ENCODE assay signal across 8 mouse cellular contexts in genomic region chr2:140500951-140501350, GRCm38 (mm10).
DNase-seq lines count a peak whose midpoint lies in the region; ATAC-seq and TF ChIP-seq lines count a peak whose summit lies in the region.

No protein-coding gene starts in this region.

- no peak for TF ChIP-seq POLR2A in cerebellum, adult 2 months (IDR thresholded peaks at IDR 0.05; ENCODE audit: borderline replicate concordance, insufficient read depth, low read length)

- no peaks in the 10 kb centered on the region for H3K9me3 ChIP-seq in kidney, postnatal 0 days (replicated peaks; ENCODE audit: low read length)
- no peaks in the 10 kb centered on the region for H3K9me3 ChIP-seq in limb, embryonic 12.5 days
- H3K9me3 ChIP-seq in neural tube, embryonic 11.5 days (ENCODE audit: control insufficient read depth, low read length) = no peaks in the 10 kb centered on the region

- peak; percentile 10 for DNase-seq in R1 (ENCODE audit: low read depth, low spot score)
- DNase-seq in cerebellum, adult 2 months = peak; percentile 63
- peak; percentile 37 to 78 for DNase-seq in frontal cortex, adult 2 months (ENCODE audit: extremely low spot score in 1 of 2, low spot score in 1 of 2)
- DNase-seq in kidney, postnatal 0 days (ENCODE audit: low spot score) = peak; percentile 65
- peak; percentile 46 for DNase-seq in neural tube, embryonic 11.5 days (ENCODE audit: low spot score)
- DNase-seq in urinary bladder, postnatal 25 days (ENCODE audit: low spot score) = peak; percentile 13
- no peak for DNase-seq in spleen, postnatal 36 days (ENCODE audit: low spot score in 2 of 2)

- ATAC-seq in kidney, postnatal 0 days (replicated peaks; ENCODE audit: low FRiP score, low read depth) = no peak
- peak; percentile 31; the same call in 1 of the 2 replicates for ATAC-seq in limb, embryonic 12.5 days (ENCODE audit: insufficient number of reproducible peaks, insufficient read depth, low FRiP score, low TSS enrichment, low read depth)
- ATAC-seq in neural tube, embryonic 11.5 days (ENCODE audit: insufficient read depth, low FRiP score, low TSS enrichment) = no peak

- no peaks in the 10 kb centered on the region for H3K27me3 ChIP-seq in cerebellum, adult 2 months (ENCODE audit: control insufficient read depth, insufficient read depth, low read length)
- H3K27me3 ChIP-seq in kidney, postnatal 0 days (ENCODE audit: insufficient read depth, low read length) = no peaks in the 10 kb centered on the region
- no peaks in the 10 kb centered on the region; the same call in 1 of the 2 replicates for H3K27me3 ChIP-seq in limb, embryonic 12.5 days
- H3K27me3 ChIP-seq in neural tube, embryonic 11.5 days (ENCODE audit: control insufficient read depth, insufficient read depth, low read length) = no peaks in the 10 kb centered on the region

- no peaks in the 10 kb centered on the region for H3K36me3 ChIP-seq in kidney, postnatal 0 days (ENCODE audit: insufficient read depth, low read length)
- no peaks in the 10 kb centered on the region for H3K36me3 ChIP-seq in limb, embryonic 12.5 days
- H3K36me3 ChIP-seq in neural tube, embryonic 11.5 days (ENCODE audit: control insufficient read depth, insufficient read depth, low read length) = no peaks in the 10 kb centered on the region

- peak; percentile 81 for TF ChIP-seq CTCF in cerebellum, adult 2 months (IDR thresholded peaks at IDR 0.05; ENCODE audit: borderline replicate concordance, insufficient read depth, low read depth, low read length)
- TF ChIP-seq CTCF in kidney, postnatal 0 days (IDR thresholded peaks at IDR 0.05; ENCODE audit: low read depth) = peak; percentile 67

- no peak overlapping the region for H3K9ac ChIP-seq in kidney, postnatal 0 days (ENCODE audit: low read depth, low read length)
- H3K9ac ChIP-seq in limb, embryonic 12.5 days (replicated peaks) = no peak overlapping the region
- no peak overlapping the region for H3K9ac ChIP-seq in neural tube, embryonic 11.5 days (ENCODE audit: low read length)

- H3K4me2 ChIP-seq in kidney, postnatal 0 days (ENCODE audit: low read length) = no peak overlapping the region
- H3K4me2 ChIP-seq in limb, embryonic 12.5 days = no peak overlapping the region
- no peak overlapping the region for H3K4me2 ChIP-seq in neural tube, embryonic 11.5 days (ENCODE audit: low read depth)

- no peak overlapping the region for H3K27ac ChIP-seq in cerebellum, adult 2 months (ENCODE audit: insufficient read depth, low read length)
- no peak overlapping the region for H3K27ac ChIP-seq in kidney, postnatal 0 days
- H3K27ac ChIP-seq in limb, embryonic 12.5 days = no peak overlapping the region
- H3K27ac ChIP-seq in neural tube, embryonic 11.5 days (ENCODE audit: low read depth, low read length) = no peak overlapping the region

- H3K4me3 ChIP-seq in cerebellum, adult 2 months (replicated peaks; ENCODE audit: insufficient read depth, low read depth, low read length) = no peak overlapping the region
- no peak overlapping the region for H3K4me3 ChIP-seq in kidney, postnatal 0 days (replicated peaks; ENCODE audit: low read depth, low read length)
- no peak overlapping the region for H3K4me3 ChIP-seq in limb, embryonic 12.5 days (replicated peaks)
- no peak overlapping the region for H3K4me3 ChIP-seq in neural tube, embryonic 11.5 days (ENCODE audit: low read depth, low read length)

- H3K4me1 ChIP-seq in cerebellum, adult 2 months (ENCODE audit: control insufficient read depth, insufficient read depth, low read length) = no peaks in the 10 kb centered on the region
- no peaks in the 10 kb centered on the region for H3K4me1 ChIP-seq in kidney, postnatal 0 days (replicated peaks; ENCODE audit: insufficient read depth, low read length)
- H3K4me1 ChIP-seq in limb, embryonic 12.5 days (replicated peaks) = no peaks in the 10 kb centered on the region
- H3K4me1 ChIP-seq in neural tube, embryonic 11.5 days (ENCODE audit: control insufficient read depth, insufficient read depth, low read length) = no peaks in the 10 kb centered on the region

- 28% methylated on average over 5 of the region's 5 CpGs for WGBS in cerebellum, adult 2 months
- 31% methylated on average over 5 of the region's 5 CpGs for WGBS in kidney, postnatal 0 days
- WGBS in limb, embryonic 12.5 days = 38% methylated on average over 5 of the region's 5 CpGs
- 32% methylated on average over 5 of the region's 5 CpGs for WGBS in neural tube, embryonic 11.5 days

Comparison
In these comparisons a context has a peak if more than half of its experiments do, and no peak if none do; other contexts are left out.
1. DNase-seq: peak in R1 (single experiment), cerebellum, adult 2 months (2 of 2), frontal cortex, adult 2 months (2 of 2), kidney, postnatal 0 days (single experiment), neural tube, embryonic 11.5 days (single experiment) and urinary bladder, postnatal 25 days (single experiment); none in spleen, postnatal 36 days (0 of 2).